Mouse (Mus musculus) liver, embryonic 14.5 days (tissue): ENCODE data around the gene Cdca3. TPM values are rescaled to one million over a fixed set of nuclear protein-coding genes. Genes with fewer than 3 reads are reported as not detected.

ENCODE experiments used
- ATAC-seq: fragments of 200-750 bp; cut with Nextera tagmentation; 2 replicates; pipeline ENCODE4 v1.8.0; 2017; ENCODE audit warnings: moderate number of reproducible peaks, mild to moderate bottlenecking, moderate library complexity; ENCODE audit not compliant: insufficient read depth
- DNase-seq, 3 experiments: peaks; one replicate each; pipeline ENCODE4 v3.0.0-alpha.2; 2012 to 2013; ENCODE audit warnings: low read depth in 3 of 3, low spot score in 3 of 3
- H3K27ac ChIP-seq: fragments of 300-500 bp; sonication (generic); 2 replicates; pipeline ENCODE4 v1.5.1; 2014; ENCODE audit warnings: moderate library complexity, mild to moderate bottlenecking, control low read depth, inconsistent platforms
- H3K27me3 ChIP-seq: fragments of 300-500 bp; sonication (generic); 2 replicates; pipeline ENCODE4 v1.6.1; 2014; ENCODE audit warnings: mild to moderate bottlenecking, low read length, moderate library complexity; ENCODE audit not compliant: control insufficient read depth, insufficient read depth
- H3K36me3 ChIP-seq: fragments of 300-500 bp; sonication (generic); replicated peaks from 2 replicates; pipeline ENCODE4 v1.6.1; 2014; ENCODE audit warnings: low read depth; ENCODE audit not compliant: control insufficient read depth, insufficient read depth
- H3K4me1 ChIP-seq, 2 experiments: fragments of 200-500 bp in 1 of 2; fragments of 300-500 bp in 1 of 2; sonication (generic) in 1 of 2; replicated peaks; 2 replicates each; pipeline ENCODE4 v1.6.1; 2012 to 2014; ENCODE audit warnings: antibody characterized with exemption in 1 of 2, inconsistent platforms in 1 of 2, low read length in 1 of 2; ENCODE audit not compliant: control insufficient read depth in 2 of 2, insufficient read depth in 2 of 2
- H3K4me2 ChIP-seq: fragments of 300-500 bp; sonication (generic); 2 replicates; pipeline ENCODE4 v1.6.1; 2014; ENCODE audit warnings: low read depth, mild to moderate bottlenecking, control low read depth, moderate library complexity
- H3K4me3 ChIP-seq, 2 experiments: fragments of 200-500 bp in 1 of 2; fragments of 300-500 bp in 1 of 2; sonication (generic) in 1 of 2; 2 replicates each; pipeline ENCODE4 v1.5.1; 2012 to 2014; ENCODE audit warnings: low read depth in 2 of 2, low read length in 2 of 2, mild to moderate bottlenecking in 2 of 2, control low read depth in 1 of 2, inconsistent platforms in 1 of 2, moderate library complexity in 1 of 2; ENCODE audit not compliant: insufficient read depth in 1 of 2
- H3K9ac ChIP-seq: fragments of 300-500 bp; sonication (generic); replicated peaks from 2 replicates; pipeline ENCODE4 v1.6.1; 2014; ENCODE audit warnings: mild to moderate bottlenecking, control low read depth, moderate library complexity
- H3K9me3 ChIP-seq: fragments of 300-500 bp; sonication (generic); 2 replicates; pipeline ENCODE4 v1.6.1; 2016; ENCODE audit warnings: low read length, mixed read lengths; ENCODE audit not compliant: control insufficient read depth
- CTCF ChIP-seq: IDR thresholded peaks from 2 replicates; pipeline ENCODE4 v1.5.1; 2016; ENCODE audit warnings: antibody characterized with exemption, low read depth, control low read depth
- EP300 ChIP-seq: IDR thresholded peaks from 2 replicates; pipeline ENCODE4 v1.6.1; 2016; ENCODE audit warnings: antibody characterized with exemption, low read depth
- WGBS: fragments of 180-500 bp; shearing (Covaris S2); extraction: QIAGEN DNeasy Blood & Tissue Kit; methylation state at CpG from one replicate; pipeline ENCODE4 v1.1.7; 2014; ENCODE audit not compliant: insufficient replicate concordance; 5-methylcytosine and 5-hydroxymethylcytosine counted together
- polyA plus RNA-seq, 2 experiments: library from polyadenylated mRNA; depleted of rRNA in 1 of 2; stranded (reverse) in 1 of 2; unstranded in 1 of 2; fragments of >200 nt; fragmentation: Nextera tagmentation in 1 of 2; extraction: Ambion mirVana in 1 of 2; gene quantifications; 2 replicates each; pipeline versions ENCODE4 v1.2.1 to v1.2.3; 2012 to 2014

The Cdca3 gene
- polyA plus RNA-seq, 2 experiments: 147 to 206 TPM

DNA sequence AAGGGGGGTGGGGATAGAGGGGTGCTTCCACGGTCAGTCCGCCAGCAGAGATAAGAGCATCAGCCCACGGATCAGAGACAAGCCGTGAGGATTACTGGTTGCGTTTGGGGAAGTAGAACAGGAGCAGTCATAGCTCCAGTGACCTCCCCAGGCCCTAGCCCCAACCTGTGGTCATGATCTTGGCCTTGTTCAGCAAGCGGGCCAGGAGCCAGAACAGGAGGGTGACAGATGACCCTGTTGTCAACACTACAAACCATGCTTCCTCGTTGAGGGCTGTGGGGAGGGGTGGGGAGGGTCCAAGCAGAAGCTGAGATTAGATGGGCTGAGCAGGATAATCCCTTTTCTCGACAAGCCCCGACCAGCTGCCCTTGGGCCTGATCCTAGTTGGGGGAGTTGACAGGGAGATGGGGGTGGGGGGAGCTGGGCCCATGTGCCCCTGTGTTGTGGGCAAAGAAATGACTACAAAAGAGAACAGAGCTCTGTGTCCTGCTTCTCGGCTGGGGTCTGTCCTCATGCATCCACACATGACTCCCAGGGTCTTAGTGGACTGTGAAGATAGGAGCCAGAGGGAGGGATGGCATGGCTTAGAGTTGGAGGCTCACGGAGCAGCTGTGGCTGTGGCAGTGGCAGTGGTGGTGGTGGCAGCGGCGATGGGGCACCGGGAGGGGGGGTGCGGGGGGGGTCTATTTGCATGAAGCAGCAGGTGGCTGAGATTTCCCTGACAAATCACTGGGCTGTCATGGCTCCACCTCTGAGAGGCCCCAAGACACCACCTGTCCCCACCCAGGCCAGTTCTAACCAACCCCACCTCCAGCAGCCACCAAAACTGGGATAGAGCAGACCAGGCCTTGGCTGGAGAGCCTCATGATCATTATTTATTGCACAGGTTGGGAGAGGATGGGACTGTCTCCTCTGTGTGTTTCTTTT lies 11.2 kb downstream of the Cdca3 start, which contains the start of gene Gnb3:
Gene Gnb3 (minus strand): TSS at position 35 of the 927 bp plus-strand sequence.
- no peaks in the 10 kb centered on the region for H3K27me3 ChIP-seq
- no peak within 1 kb of the TSS for H3K9ac ChIP-seq
- TF ChIP-seq CTCF (no peak), EP300 (no peak)
- DNase-seq (no peak), ATAC-seq (no peak)
- H3K9me3 ChIP-seq: no peaks in the 10 kb centered on the region
- no peak within 1 kb of the TSS for H3K4me2 ChIP-seq
- no peak within 1 kb of the TSS for H3K4me3 ChIP-seq
- H3K27ac ChIP-seq: no peak within 1 kb of the TSS
- WGBS: 21% methylated on average over 15 of the region's 15 CpGs
- no peaks in the 10 kb centered on the region for H3K36me3 ChIP-seq
- no peaks in the 10 kb centered on the region; a peak in 1 of 4 replicates for H3K4me1 ChIP-seq

DNA sequence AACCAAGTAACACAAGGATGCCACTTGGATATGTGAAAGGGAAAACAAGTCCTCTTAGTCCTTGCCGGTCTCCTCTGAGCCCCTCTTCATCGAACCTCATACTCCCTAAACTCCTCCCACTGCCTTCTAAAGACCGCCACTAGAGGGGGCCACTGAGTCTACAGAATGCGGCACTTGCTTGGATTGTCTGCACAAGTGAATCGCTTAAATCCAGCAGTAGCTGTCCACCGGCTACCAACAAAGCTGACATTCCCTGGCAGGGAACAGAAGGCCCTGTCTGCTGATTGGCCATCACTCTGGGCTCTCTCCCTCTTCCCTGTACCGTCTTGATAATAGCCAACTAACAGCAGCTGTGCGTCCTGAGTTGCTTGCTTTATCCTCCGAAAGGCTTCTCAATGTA lies 18.0 kb downstream of the Cdca3 start:
- Histone ChIP-seq H3K27ac (no peak overlapping the region), H3K36me3 (no peaks in the 10 kb centered on the region), H3K9me3 (no peaks in the 10 kb centered on the region), H3K27me3 (no peaks in the 10 kb centered on the region), H3K9ac (no peak overlapping the region), H3K4me2 (no peak overlapping the region), H3K4me1 (no peaks in the 10 kb centered on the region), H3K4me3 (no peak overlapping the region)
- DNase-seq: peak; percentile 57 to 72 (median 57)
- TF ChIP-seq CTCF (peak; percentile 97), EP300 (no peak)
- peak; percentile 26; the same call in 1 of the 2 replicates for ATAC-seq
- 17% methylated on average over 9 of the region's 9 CpGs for WGBS

DNA sequence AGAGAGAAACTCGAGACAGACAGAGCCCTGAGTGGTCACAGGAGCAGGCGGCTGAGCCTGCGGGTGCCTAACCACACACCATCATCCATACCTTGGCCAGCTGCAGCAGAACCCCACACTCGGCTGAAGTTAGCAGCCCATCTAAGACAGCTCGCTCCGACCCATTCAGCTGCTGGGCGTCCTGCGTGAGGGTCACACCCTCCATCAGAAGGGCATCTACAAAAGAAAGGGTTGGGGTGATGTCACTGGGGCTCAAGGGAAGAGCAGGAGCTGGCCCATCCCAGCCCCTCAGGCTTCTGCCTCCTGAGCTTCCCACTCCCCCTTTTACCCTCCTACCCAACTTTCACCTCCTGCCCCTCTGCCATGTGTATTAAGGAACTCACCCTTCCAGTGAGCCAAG lies 21.2 kb downstream of the Cdca3 start:
- Histone ChIP-seq H3K27ac (no peak overlapping the region), H3K36me3 (no peaks in the 10 kb centered on the region), H3K4me1 (no peaks in the 10 kb centered on the region), H3K9me3 (no peaks in the 10 kb centered on the region), H3K4me2 (no peak overlapping the region), H3K27me3 (peaks cover under 1% of the 10 kb centered on the region; the same call in 1 of the 2 replicates), H3K9ac (no peak overlapping the region), H3K4me3 (no peak overlapping the region)
- TF ChIP-seq EP300 (no peak), CTCF (no peak)
- WGBS: 50% methylated on average over 8 of the region's 8 CpGs
- DNase-seq (no peak), ATAC-seq (no peak)

DNA sequence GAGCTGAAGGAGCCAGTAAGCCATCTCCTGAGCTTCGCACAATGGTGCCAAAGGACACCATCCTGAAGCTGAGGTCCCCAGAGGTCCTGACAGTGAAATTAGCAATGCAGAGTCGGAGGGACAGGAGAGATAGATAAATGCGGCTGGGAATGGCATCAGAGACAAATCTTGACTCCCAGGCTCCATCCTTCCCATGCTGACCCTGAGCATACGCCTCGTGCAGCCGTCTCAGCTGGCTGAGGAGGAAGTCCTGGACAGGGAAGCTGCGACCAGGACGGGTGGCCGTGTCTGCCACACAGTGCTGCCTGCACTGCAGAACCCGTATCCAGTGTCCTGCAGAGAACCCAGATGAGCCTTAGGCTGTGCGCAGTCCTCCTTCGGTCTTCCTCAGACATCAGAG lies 25.3 kb downstream of the Cdca3 start:
- DNase-seq (no peak), ATAC-seq (no peak)
- WGBS: 45% methylated on average over 12 of the region's 12 CpGs
- Histone ChIP-seq H3K9ac (no peak overlapping the region), H3K9me3 (no peaks in the 10 kb centered on the region), H3K27me3 (peaks cover 42% of the 10 kb centered on the region), H3K4me3 (no peak overlapping the region), H3K36me3 (no peaks in the 10 kb centered on the region), H3K4me1 (no peaks in the 10 kb centered on the region), H3K27ac (no peak overlapping the region), H3K4me2 (no peak overlapping the region)
- TF ChIP-seq EP300: no peak
- TF ChIP-seq CTCF: no peak

DNA sequence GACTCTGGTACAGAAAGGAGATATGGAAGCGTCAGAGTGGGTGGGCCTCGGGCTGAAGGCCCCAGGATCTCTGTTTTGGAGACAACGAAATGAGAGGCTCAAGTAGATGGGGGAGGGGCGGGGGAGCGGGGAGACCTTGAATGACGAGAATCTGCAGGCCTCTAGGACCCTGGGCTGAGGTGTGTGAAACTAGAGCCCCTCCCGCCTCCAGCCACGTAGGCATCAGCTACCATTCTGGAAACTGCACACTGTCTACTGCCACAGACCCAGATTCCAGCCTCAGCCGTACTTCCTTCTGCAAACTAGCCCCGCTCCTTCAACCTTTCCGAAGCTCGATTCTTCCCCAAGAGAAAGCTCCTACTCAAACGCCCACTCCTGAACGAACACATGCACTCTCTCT lies 27.0 kb downstream of the Cdca3 start:
- no peaks in the 10 kb centered on the region for H3K4me1 ChIP-seq
- H3K9me3 ChIP-seq: no peaks in the 10 kb centered on the region
- DNase-seq (no peak), ATAC-seq (no peak)
- WGBS: 18% methylated on average over 14 of the region's 14 CpGs
- no peak overlapping the region for H3K4me3 ChIP-seq
- no peak overlapping the region for H3K9ac ChIP-seq
- no peak for TF ChIP-seq EP300
- TF ChIP-seq CTCF: no peak
- H3K36me3 ChIP-seq: no peaks in the 10 kb centered on the region
- H3K27me3 ChIP-seq: peaks cover 46% of the 10 kb centered on the region
- peak overlapping the region; percentile 65 for H3K4me2 ChIP-seq
- no peak overlapping the region for H3K27ac ChIP-seq
